In the genomic region with DNA sequence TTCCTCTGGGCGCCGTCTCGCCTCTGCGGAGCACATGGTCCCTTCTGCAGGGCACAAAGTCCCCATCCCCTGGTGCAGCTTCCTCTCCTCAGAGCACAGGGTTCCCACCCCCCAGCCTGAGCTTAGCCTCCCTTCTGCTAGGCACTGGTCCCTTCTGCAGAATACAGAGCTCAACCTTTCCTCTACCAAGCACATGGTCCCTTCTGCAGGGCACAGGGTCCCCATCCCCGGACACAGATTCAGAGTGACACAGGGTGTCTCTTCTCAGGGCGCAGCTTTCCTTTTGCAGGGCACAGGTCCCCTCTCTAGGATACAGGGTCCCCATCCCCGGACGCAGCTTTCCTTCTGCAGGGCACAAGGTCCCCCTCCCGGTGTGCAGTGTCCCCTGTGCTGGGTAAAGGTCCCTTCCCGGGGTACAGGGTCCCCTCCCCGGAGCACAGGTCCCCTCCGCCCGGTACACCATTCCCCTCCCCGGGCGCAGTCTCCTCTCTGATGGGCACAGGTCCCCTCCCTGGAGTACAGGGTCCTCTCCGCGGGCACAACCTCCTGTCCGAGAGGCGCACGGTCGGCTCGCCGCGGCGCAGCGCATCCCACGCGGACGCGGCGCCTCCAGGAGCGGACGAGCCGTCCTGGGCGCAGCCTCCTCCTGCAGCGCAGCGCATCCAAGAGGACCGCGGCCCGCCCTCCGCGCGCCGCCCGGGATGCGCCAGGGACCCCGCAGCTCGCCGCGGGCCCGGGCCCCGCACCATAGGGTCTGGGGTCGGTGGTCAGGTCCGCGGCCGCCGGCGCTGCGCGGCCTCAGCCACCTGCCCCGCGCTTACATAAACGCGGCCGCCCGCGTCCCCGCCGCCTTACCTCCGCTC, we compare ENCODE assay signal across 8 mouse cellular contexts. TPM values are rescaled to one million over a fixed set of nuclear protein-coding genes. Genes with fewer than 3 reads are reported as not detected.
A peak's percentile ranks its signal among the peaks of the same experiment; 100 is the strongest.
DNase-seq lines count a peak whose midpoint lies in the region; ATAC-seq and TF ChIP-seq lines count a peak whose summit lies in the region.

No protein-coding gene starts in this region.

- peak; percentile 75 for ATAC-seq in midbrain, embryonic 14.5 days (ENCODE audit: low FRiP score, low TSS enrichment)

- under 1% methylated on average over 66 of the region's 70 CpGs for WGBS in midbrain, embryonic 14.5 days

- DNase-seq in gastrocnemius, postnatal 10 days = peak; percentile 49
- DNase-seq in gastrocnemius, postnatal 14 days = no peak
- DNase-seq in cerebellum, postnatal 10 days = peak; percentile 43 to 69
- peak; percentile 29 to 47 for DNase-seq in heart, adult 18-20 months
- DNase-seq in kidney, postnatal 10 days = peak; percentile 49
- DNase-seq in midbrain, embryonic 14.5 days = peak; percentile 74
- peak; percentile 6 to 16 for DNase-seq in thymus, postnatal 10 days (ENCODE audit: low spot score in 2 of 2)

- H3K27ac ChIP-seq in midbrain, embryonic 14.5 days (replicated peaks; ENCODE audit: low read depth, low read length) = peak overlapping the region; percentile 82

- peaks cover 33% of the 10 kb centered on the region for H3K27me3 ChIP-seq in E14TG2a.4 (ENCODE audit: insufficient read depth, low read length)
- peaks cover 14% of the 10 kb centered on the region for H3K27me3 ChIP-seq in midbrain, embryonic 14.5 days (ENCODE audit: control insufficient read depth, insufficient read depth, low read length)

- TF ChIP-seq CTCF in E14TG2a.4 (conservative IDR thresholded peaks at IDR 0.05; ENCODE audit: low read length) = no peak

- H3K36me3 ChIP-seq in E14TG2a.4 (ENCODE audit: insufficient read depth, low read length) = no peaks in the 10 kb centered on the region
- H3K36me3 ChIP-seq in midbrain, embryonic 14.5 days (ENCODE audit: control insufficient read depth, insufficient read depth, low read length) = no peaks in the 10 kb centered on the region

- intact Hi-C loops in gastrocnemius, postnatal 14 days (cut with DNase I; ENCODE audit: low total_unique reads) = no loop called here

- H3K4me3 ChIP-seq in E14TG2a.4 (replicated peaks; ENCODE audit: low read length) = peak overlapping the region; percentile 94
- H3K4me3 ChIP-seq in midbrain, embryonic 14.5 days (replicated peaks; ENCODE audit: low read depth, low read length) = peak overlapping the region; percentile 77

- H3K9ac ChIP-seq in midbrain, embryonic 14.5 days (replicated peaks; ENCODE audit: low read length) = peak overlapping the region; percentile 84

- no peaks in the 10 kb centered on the region for H3K9me3 ChIP-seq in E14TG2a.4 (ENCODE audit: low read length)
- H3K9me3 ChIP-seq in midbrain, embryonic 14.5 days (ENCODE audit: control insufficient read depth, low read length) = no peaks in the 10 kb centered on the region

- peak overlapping the region; percentile 97 for H3K4me2 ChIP-seq in midbrain, embryonic 14.5 days (ENCODE audit: low read length)

- H3K4me1 ChIP-seq in E14TG2a.4 (replicated peaks; ENCODE audit: low read depth, low read length) = peaks cover 25% of the 10 kb centered on the region
- peaks cover 10% of the 10 kb centered on the region for H3K4me1 ChIP-seq in midbrain, embryonic 14.5 days (ENCODE audit: control insufficient read depth, insufficient read depth, low read length)

RNA-seq across cellular contexts. Expression of gene Adarb1, which starts 0.6 kb away (rescaled TPM):
- 1 to 10 TPM; 7.5 to 9.2 TPM for total RNA-seq in gastrocnemius, postnatal 10 days (2021)
- total RNA-seq in gastrocnemius, postnatal 14 days (2021) = 10 to 100 TPM in 1 of 2 experiments, 1 to 10 TPM in 1; 6.3 to 12.5 TPM
- 10 to 100 TPM; 12.2 to 12.7 TPM for total RNA-seq in heart, adult 18-20 months (2021)
- polyA plus RNA-seq in midbrain, embryonic 14.5 days (2014; fragmentation: Nextera tagmentation; extraction: Ambion mirVana) = 12.1 and 14.4 TPM in 2 replicates
